Mouse (Mus musculus) forebrain, embryonic 15.5 days (tissue): ENCODE results near the gene Liph. TPM values are rescaled to one million over a fixed set of nuclear protein-coding genes. Genes with fewer than 3 reads are reported as not detected.
"Not testable (repeated sequence)": the region's sequence is repeated elsewhere in the genome, so short reads cannot be mapped to it uniquely, and the experiment has no call there.

ENCODE experiments used
- ATAC-seq: fragments of 200-750 bp; cut with Nextera tagmentation; replicated peaks from 2 replicates; pipeline ENCODE4 v1.8.0; 2017; ENCODE audit warnings: mild to moderate bottlenecking, moderate TSS enrichment, moderate library complexity
- H3K27ac ChIP-seq: fragments of 300-500 bp; sonication (generic); replicated peaks from 2 replicates; pipeline ENCODE4 v1.5.1; 2015; ENCODE audit warnings: mild to moderate bottlenecking, inconsistent platforms
- H3K27me3 ChIP-seq: fragments of 300-500 bp; sonication (generic); 2 replicates; pipeline ENCODE4 v1.6.1; 2015; ENCODE audit warnings: inconsistent platforms
- H3K36me3 ChIP-seq: fragments of 300-500 bp; sonication (generic); 2 replicates; pipeline ENCODE4 v1.6.1; 2015; ENCODE audit warnings: mild to moderate bottlenecking, inconsistent platforms
- H3K4me1 ChIP-seq: fragments of 300-500 bp; sonication (generic); 2 replicates; pipeline ENCODE4 v1.6.1; 2015; ENCODE audit warnings: inconsistent platforms
- H3K4me2 ChIP-seq: fragments of 300-500 bp; sonication (generic); replicated peaks from 2 replicates; pipeline ENCODE4 v1.6.1; 2015; ENCODE audit warnings: mild to moderate bottlenecking, inconsistent platforms
- H3K4me3 ChIP-seq: fragments of 300-500 bp; sonication (generic); 2 replicates; pipeline ENCODE4 v1.5.1; 2015; ENCODE audit warnings: mild to moderate bottlenecking, inconsistent platforms
- H3K9ac ChIP-seq: fragments of 300-500 bp; sonication (generic); replicated peaks from 2 replicates; pipeline ENCODE4 v1.6.1; 2015; ENCODE audit warnings: mild to moderate bottlenecking, inconsistent platforms
- H3K9me3 ChIP-seq: fragments of 300-500 bp; sonication (generic); 2 replicates; pipeline ENCODE4 v1.6.1; 2016; ENCODE audit warnings: inconsistent platforms
- WGBS: fragments of 180-500 bp; shearing (Covaris S2); methylation state at CpG from one replicate; pipeline ENCODE4 v1.1.7; 2015; ENCODE audit warnings: mixed read lengths; 5-methylcytosine and 5-hydroxymethylcytosine counted together
- polyA plus RNA-seq: library from polyadenylated mRNA; unstranded; fragments of >200 nt; fragmentation: Nextera tagmentation; extraction: Ambion mirVana; gene quantifications from 2 replicates; pipeline ENCODE4 v1.2.1, GENCODE M21; 2015

Gene Liph
- polyA plus RNA-seq, 1 experiment from 2014 or later = 0.76 TPM

DNA sequence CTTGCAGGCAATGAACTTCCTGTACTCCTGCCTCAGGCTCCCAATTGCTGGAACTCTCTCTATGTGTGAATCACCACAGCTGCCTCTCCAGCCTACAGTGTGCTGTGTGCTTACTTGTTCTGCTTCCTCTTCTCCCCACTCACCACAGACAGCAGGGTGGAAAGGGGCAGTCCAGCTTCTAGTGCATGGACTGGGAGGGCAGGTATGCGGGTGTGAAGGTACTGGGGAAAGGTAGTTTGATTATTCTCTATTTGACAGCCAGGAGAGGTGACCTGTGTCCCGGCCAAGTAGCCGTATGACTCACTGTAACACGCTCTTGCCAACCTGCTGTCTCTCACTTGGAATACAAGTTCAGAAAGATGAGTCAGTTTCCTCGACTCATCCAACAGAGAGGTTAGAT is 2.6 kb upstream of the Liph start:
- Histone ChIP-seq H3K9ac (no peak overlapping the region), H3K27ac (no peak overlapping the region), H3K9me3 (no peaks in the 10 kb centered on the region), H3K4me3 (no peak overlapping the region), H3K36me3 (no peaks in the 10 kb centered on the region), H3K4me1 (peaks cover 7% of the 10 kb centered on the region), H3K4me2 (no peak overlapping the region), H3K27me3 (no peaks in the 10 kb centered on the region)
- ATAC-seq = no peak
- 87% methylated on average over 5 of the region's 5 CpGs for WGBS

DNA sequence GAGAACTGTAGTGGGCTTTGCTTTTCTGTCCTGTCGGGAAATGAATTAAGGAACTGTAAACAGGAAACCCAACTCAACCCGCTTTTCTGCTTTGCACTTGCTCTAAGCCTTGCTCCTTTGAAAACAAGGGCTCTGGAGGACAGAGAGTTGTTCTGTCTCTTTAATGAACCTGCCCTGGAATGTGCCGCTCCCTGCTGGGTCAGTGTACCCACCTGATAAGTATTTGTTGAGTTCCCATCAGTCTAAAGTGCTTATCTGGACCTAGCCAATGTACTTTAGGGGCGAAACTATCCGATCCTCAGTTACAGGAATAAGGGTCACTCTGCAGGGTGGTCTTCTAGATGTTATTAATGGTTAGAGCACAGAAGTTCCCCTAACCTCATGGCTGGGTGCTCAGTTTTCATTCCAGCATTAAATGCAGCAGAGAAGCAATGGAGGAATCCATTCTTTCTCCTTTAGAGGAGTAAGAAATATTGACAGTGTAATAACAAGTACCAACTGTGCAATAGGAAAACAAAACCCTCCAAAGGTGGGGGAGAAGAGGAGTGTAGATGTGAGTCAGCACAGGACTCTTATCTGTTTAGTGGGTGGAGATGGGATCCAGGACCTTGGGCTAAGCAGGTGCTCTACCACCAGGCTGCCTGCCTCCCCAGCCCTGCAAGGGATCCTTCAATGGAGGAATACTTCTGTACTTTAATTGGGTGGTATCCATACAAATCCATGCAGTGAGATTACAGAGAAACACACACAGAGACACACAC is 1.6 kb upstream of the Liph start:
- no peaks in the 10 kb centered on the region for H3K9me3 ChIP-seq
- H3K9ac ChIP-seq = no peak overlapping the region
- peaks cover 7% of the 10 kb centered on the region for H3K4me1 ChIP-seq
- H3K27ac ChIP-seq = no peak overlapping the region
- 65% methylated on average over 5 of the region's 5 CpGs for WGBS
- no peaks in the 10 kb centered on the region for H3K36me3 ChIP-seq
- H3K27me3 ChIP-seq = no peaks in the 10 kb centered on the region
- H3K4me3 ChIP-seq = no peak overlapping the region
- no peak overlapping the region for H3K4me2 ChIP-seq
- no peak for ATAC-seq

- no peak for ATAC-seq
- Histone ChIP-seq H3K9me3 (no peaks in the 10 kb centered on the region), H3K4me1 (peaks cover 7% of the 10 kb centered on the region), H3K36me3 (no peaks in the 10 kb centered on the region), H3K27me3 (no peaks in the 10 kb centered on the region), H3K4me3 (no peak overlapping the region), H3K27ac (no peak overlapping the region), H3K9ac (no peak overlapping the region), H3K4me2 (no peak overlapping the region)
- 76% methylated on average over 4 of the region's 4 CpGs for WGBS
These were observed 939 bp upstream of the Liph start for GRCm38 (mm10) chr16:21996402-21996801.

GRCm38 (mm10) chr16:21991774-21992173 is 3.7 kb downstream of the Liph start:
- H3K4me1 ChIP-seq = peaks cover 7% of the 10 kb centered on the region
- no peaks in the 10 kb centered on the region for H3K36me3 ChIP-seq
- no peaks in the 10 kb centered on the region for H3K9me3 ChIP-seq
- WGBS = 91% methylated on average over 2 of the region's 2 CpGs
- H3K27ac ChIP-seq = no peak overlapping the region
- no peak overlapping the region for H3K4me3 ChIP-seq
- H3K4me2 ChIP-seq = no peak overlapping the region
- ATAC-seq = no peak
- no peaks in the 10 kb centered on the region for H3K27me3 ChIP-seq
- no peak overlapping the region for H3K9ac ChIP-seq

DNA sequence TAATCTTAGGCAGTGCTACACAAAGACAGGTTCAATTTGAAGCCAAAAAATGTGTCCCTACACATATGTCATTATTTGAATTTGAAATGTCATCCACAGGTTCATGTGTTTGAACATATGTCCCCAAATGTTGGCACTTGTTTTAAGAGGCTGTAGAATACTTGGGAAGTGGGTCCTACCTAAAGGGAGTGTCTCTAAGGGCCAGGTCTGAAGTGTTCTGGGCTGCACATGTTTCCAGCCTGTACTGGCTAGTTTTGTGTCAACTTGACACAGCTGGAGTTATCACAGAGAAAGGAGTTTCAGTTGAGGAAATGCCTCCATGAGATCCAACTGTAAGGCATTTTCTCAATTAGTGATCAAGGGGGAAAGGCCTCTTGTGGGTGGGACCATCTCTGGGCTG is 4.6 kb downstream of the Liph start:
- not testable (repeated sequence) for H3K4me3 ChIP-seq, H3K4me2 ChIP-seq, ATAC-seq, H3K9ac ChIP-seq, H3K9me3 ChIP-seq, H3K27ac ChIP-seq, H3K36me3 ChIP-seq, H3K4me1 ChIP-seq, H3K27me3 ChIP-seq

- Histone ChIP-seq H3K4me1 (no peaks in the 10 kb centered on the region), H3K27me3 (no peaks in the 10 kb centered on the region), H3K36me3 (no peaks in the 10 kb centered on the region), H3K27ac (no peak overlapping the region), H3K9ac (no peak overlapping the region), H3K4me3 (no peak overlapping the region), H3K9me3 (no peaks in the 10 kb centered on the region), H3K4me2 (no peak overlapping the region)
- WGBS = 77% methylated on average over 5 of the region's 5 CpGs
- ATAC-seq = no peak
These were observed 7.5 kb downstream of the Liph start for GRCm38 (mm10) chr16:21987956-21988355.

DNA sequence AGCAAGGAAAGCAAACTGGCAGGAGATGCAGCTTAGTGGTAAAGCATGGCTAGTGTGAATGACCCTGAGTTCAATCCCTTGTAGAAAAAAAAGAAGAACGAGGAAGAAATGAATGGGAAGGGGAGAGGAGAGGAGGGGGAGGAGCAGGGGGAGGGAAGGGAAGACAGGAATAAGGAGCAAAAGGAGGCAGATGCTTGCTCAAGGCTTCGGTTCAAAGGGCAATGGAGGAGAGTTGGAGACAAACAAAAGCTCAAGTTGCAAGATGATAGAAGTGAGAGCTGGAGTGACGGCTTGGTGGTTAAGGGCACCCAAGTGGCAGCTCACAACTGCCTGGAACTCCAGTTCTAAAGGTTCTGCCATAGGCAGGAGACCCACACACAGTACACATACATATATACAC is 9.3 kb downstream of the Liph start:
- 55% methylated on average over 3 of the region's 3 CpGs for WGBS
- no peak for ATAC-seq

GRCm38 (mm10) chr16:21984091-21984490 is 11.4 kb downstream of the Liph start:
- no peaks in the 10 kb centered on the region for H3K4me1 ChIP-seq
- no peak for ATAC-seq
- H3K36me3 ChIP-seq = no peaks in the 10 kb centered on the region
- H3K9me3 ChIP-seq = no peaks in the 10 kb centered on the region
- H3K27me3 ChIP-seq = no peaks in the 10 kb centered on the region
- no peak overlapping the region for H3K9ac ChIP-seq
- H3K4me2 ChIP-seq = no peak overlapping the region
- WGBS = 87% methylated on average over 12 of the region's 12 CpGs
- H3K4me3 ChIP-seq = no peak overlapping the region
- H3K27ac ChIP-seq = no peak overlapping the region

More for the DNA sequence above, 9.3 kb downstream of the Liph start:
- Histone ChIP-seq H3K36me3 (no peaks in the 10 kb centered on the region), H3K27ac (no peak overlapping the region), H3K27me3 (no peaks in the 10 kb centered on the region), H3K4me1 (no peaks in the 10 kb centered on the region), H3K9me3 (no peaks in the 10 kb centered on the region), H3K4me3 (no peak overlapping the region), H3K4me2 (no peak overlapping the region), H3K9ac (no peak overlapping the region)

GRCm38 (mm10) chr16:21983581-21983980 is 11.9 kb downstream of the Liph start:
- WGBS = 94% methylated on average over 4 of the region's 4 CpGs
- no peak for ATAC-seq
- Histone ChIP-seq H3K4me1 (no peaks in the 10 kb centered on the region), H3K4me3 (no peak overlapping the region), H3K4me2 (no peak overlapping the region), H3K9me3 (no peaks in the 10 kb centered on the region), H3K27me3 (no peaks in the 10 kb centered on the region), H3K9ac (no peak overlapping the region), H3K27ac (no peak overlapping the region), H3K36me3 (no peaks in the 10 kb centered on the region)

DNA sequence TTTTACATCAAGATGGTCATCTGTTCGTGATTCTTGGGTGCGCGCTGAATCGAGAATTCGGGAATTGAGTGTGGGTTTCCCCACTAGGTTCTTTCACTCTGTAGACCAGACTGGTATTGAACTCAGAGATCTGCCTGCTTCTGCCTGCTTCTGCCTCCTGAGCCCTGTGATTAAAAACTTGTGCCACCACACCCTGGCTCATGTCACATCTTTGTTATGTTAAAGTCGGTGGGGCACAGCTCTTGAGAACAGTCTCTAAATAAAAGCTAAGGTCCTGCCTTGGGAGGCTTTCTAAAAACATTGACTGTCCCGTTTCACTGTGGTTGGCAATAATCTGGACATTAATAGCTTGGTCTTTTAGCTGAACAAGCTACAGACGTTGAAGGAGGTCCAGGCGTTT is 12.3 kb downstream of the Liph start:
- H3K4me1 ChIP-seq = no peaks in the 10 kb centered on the region
- ATAC-seq = no peak
- 94% methylated on average over 9 of the region's 9 CpGs for WGBS
- H3K36me3 ChIP-seq = no peaks in the 10 kb centered on the region
- no peak overlapping the region for H3K9ac ChIP-seq
- H3K27me3 ChIP-seq = no peaks in the 10 kb centered on the region
- H3K4me2 ChIP-seq = no peak overlapping the region
- H3K9me3 ChIP-seq = no peaks in the 10 kb centered on the region
- no peak overlapping the region for H3K27ac ChIP-seq
- no peak overlapping the region for H3K4me3 ChIP-seq

GRCm38 (mm10) chr16:21977347-21977746 is 18.1 kb downstream of the Liph start:
- 80% methylated on average over 5 of the region's 5 CpGs for WGBS
- H3K4me3 ChIP-seq = no peak overlapping the region
- no peaks in the 10 kb centered on the region for H3K9me3 ChIP-seq
- H3K27me3 ChIP-seq = no peaks in the 10 kb centered on the region
- H3K36me3 ChIP-seq = no peaks in the 10 kb centered on the region
- no peak overlapping the region for H3K27ac ChIP-seq
- peaks cover 6% of the 10 kb centered on the region; the same call in 1 of the 2 replicates for H3K4me1 ChIP-seq
- no peak overlapping the region for H3K4me2 ChIP-seq
- H3K9ac ChIP-seq = no peak overlapping the region
- ATAC-seq = no peak

- no peak for ATAC-seq
- H3K9ac ChIP-seq = no peak overlapping the region
- H3K4me2 ChIP-seq = peak overlapping the region; percentile 20
- no peaks in the 10 kb centered on the region for H3K36me3 ChIP-seq
- no peaks in the 10 kb centered on the region for H3K27me3 ChIP-seq
- WGBS = 2% methylated on average over 16 of the region's 16 CpGs
- no peak overlapping the region for H3K4me3 ChIP-seq
- H3K27ac ChIP-seq = no peak overlapping the region
- H3K9me3 ChIP-seq = no peaks in the 10 kb centered on the region
- H3K4me1 ChIP-seq = peaks cover 6% of the 10 kb centered on the region; the same call in 1 of the 2 replicates
These were observed 19.3 kb downstream of the Liph start for GRCm38 (mm10) chr16:21976203-21976602.

- Histone ChIP-seq H3K36me3 (no peaks in the 10 kb centered on the region), H3K4me2 (no peak overlapping the region), H3K9me3 (no peaks in the 10 kb centered on the region), H3K4me3 (no peak overlapping the region), H3K9ac (no peak overlapping the region), H3K4me1 (peaks cover 6% of the 10 kb centered on the region; the same call in 1 of the 2 replicates), H3K27ac (no peak overlapping the region), H3K27me3 (no peaks in the 10 kb centered on the region)
- 56% methylated on average over 4 of the region's 4 CpGs for WGBS
- no peak for ATAC-seq
These were observed 24.0 kb downstream of the Liph start for GRCm38 (mm10) chr16:21971446-21971845.
